Mouse (Mus musculus) kidney, embryonic 16.5 days (tissue): ENCODE measurements around the gene Selenov. TPM values are rescaled to one million over a fixed set of nuclear protein-coding genes. Genes with fewer than 3 reads are reported as not detected.

ENCODE experiments used
- ATAC-seq: fragments of 200-750 bp; cut with Nextera tagmentation; 2 replicates; pipeline ENCODE4 v1.8.0; 2017; ENCODE audit warnings: moderate TSS enrichment; ENCODE audit not compliant: low FRiP score, low TSS enrichment
- H3K27ac ChIP-seq: fragments of 300-500 bp; sonication (generic); 2 replicates; pipeline ENCODE4 v1.5.1; 2014; ENCODE audit warnings: low read length
- H3K27me3 ChIP-seq: fragments of 300-500 bp; sonication (generic); 2 replicates; pipeline ENCODE4 v1.6.1; 2014; ENCODE audit warnings: low read length, control low read depth, mixed read lengths; ENCODE audit not compliant: insufficient read depth
- H3K36me3 ChIP-seq: fragments of 300-500 bp; sonication (generic); 2 replicates; pipeline ENCODE4 v1.6.1; 2014; ENCODE audit warnings: low read length, control low read depth, mixed read lengths; ENCODE audit not compliant: insufficient read depth
- H3K4me1 ChIP-seq: fragments of 300-500 bp; sonication (generic); 2 replicates; pipeline ENCODE4 v1.6.1; 2014; ENCODE audit warnings: low read length, control low read depth, mixed read lengths; ENCODE audit not compliant: insufficient read depth
- H3K4me2 ChIP-seq: fragments of 300-500 bp; sonication (generic); replicated peaks from 2 replicates; pipeline ENCODE4 v1.6.1; 2014; ENCODE audit warnings: low read depth, low read length
- H3K4me3 ChIP-seq: fragments of 300-500 bp; sonication (generic); 2 replicates; pipeline ENCODE4 v1.5.1; 2014; ENCODE audit warnings: mild to moderate bottlenecking, low read length
- H3K9ac ChIP-seq: fragments of 300-500 bp; sonication (generic); replicated peaks from 2 replicates; pipeline ENCODE4 v1.6.1; 2014; ENCODE audit warnings: low read length
- H3K9me3 ChIP-seq: fragments of 300-500 bp; sonication (generic); 2 replicates; pipeline ENCODE4 v1.6.1; 2016; ENCODE audit warnings: low read length, control low read depth
- WGBS: fragments of 180-500 bp; shearing (Covaris S2); extraction: QIAGEN DNeasy Blood & Tissue Kit; methylation state at CpG from one replicate; pipeline ENCODE4 v1.1.7; 2014; 5-methylcytosine and 5-hydroxymethylcytosine counted together
- polyA plus RNA-seq: library from polyadenylated mRNA; unstranded; fragments of >200 nt; fragmentation: Nextera tagmentation; extraction: Ambion mirVana; gene quantifications from 2 replicates; pipeline ENCODE4 v1.2.1, GENCODE M21; 2015

The Selenov gene
- polyA plus RNA-seq, 1 experiment from 2014 or later, result 0.74 TPM

- H3K27me3 ChIP-seq, result peaks cover 67% of the 10 kb centered on the region
- peak overlapping the region; percentile 38 for H3K4me2 ChIP-seq
- H3K4me1 ChIP-seq, result peaks cover 21% of the 10 kb centered on the region
- no peak for ATAC-seq
- H3K4me3 ChIP-seq, result peak overlapping the region; percentile 3; the same call in 1 of the 2 replicates
- WGBS, result 15% methylated on average over 43 of the region's 43 CpGs
- no peaks in the 10 kb centered on the region for H3K9me3 ChIP-seq
- no peaks in the 10 kb centered on the region for H3K36me3 ChIP-seq
- no peak overlapping the region for H3K27ac ChIP-seq
- H3K9ac ChIP-seq, result peak overlapping the region; percentile 10; the same call in 1 of the 2 replicates
These were observed 8.0 kb upstream of the Selenov start for GRCm38 (mm10) chr7:28298837-28299625.

- H3K9me3 ChIP-seq, result no peaks in the 10 kb centered on the region
- H3K4me2 ChIP-seq, result peak overlapping the region; percentile 88
- ATAC-seq, result no peak
- H3K9ac ChIP-seq, result peak overlapping the region; percentile 67
- peaks cover 84% of the 10 kb centered on the region for H3K27me3 ChIP-seq
- 3% methylated on average over 63 of the region's 63 CpGs for WGBS
- peak overlapping the region; percentile 59 for H3K4me3 ChIP-seq
- no peak overlapping the region for H3K27ac ChIP-seq
- H3K4me1 ChIP-seq, result peaks cover 16% of the 10 kb centered on the region
- H3K36me3 ChIP-seq, result no peaks in the 10 kb centered on the region
These were observed 3.5 kb upstream of the Selenov start for GRCm38 (mm10) chr7:28294481-28294880.

GRCm38 (mm10) chr7:28290165-28290564, 821 bp downstream of the Selenov start:
- Histone ChIP-seq H3K27me3 (peaks cover 68% of the 10 kb centered on the region), H3K4me1 (peaks cover 11% of the 10 kb centered on the region), H3K4me3 (peak overlapping the region; percentile 39), H3K27ac (no peak overlapping the region), H3K9ac (peak overlapping the region; percentile 12; the same call in 1 of the 2 replicates), H3K4me2 (peak overlapping the region; percentile 56), H3K36me3 (no peaks in the 10 kb centered on the region), H3K9me3 (no peaks in the 10 kb centered on the region)
- ATAC-seq, result no peak
- WGBS, result under 1% methylated on average over 18 of the region's 18 CpGs

- Histone ChIP-seq H3K4me3 (no peak overlapping the region), H3K9ac (no peak overlapping the region), H3K9me3 (no peaks in the 10 kb centered on the region), H3K27me3 (no peaks in the 10 kb centered on the region), H3K36me3 (no peaks in the 10 kb centered on the region), H3K4me1 (peaks cover 8% of the 10 kb centered on the region; the same call in 1 of the 2 replicates), H3K27ac (no peak overlapping the region), H3K4me2 (no peak overlapping the region)
- 45% methylated on average over 7 of the region's 7 CpGs for WGBS
- peak; percentile 74; the same call in 1 of the 2 replicates for ATAC-seq
These were observed 10.4 kb downstream of the Selenov start for GRCm38 (mm10) chr7:28280630-28281029.

GRCm38 (mm10) chr7:28278279-28278652, 12.7 kb downstream of the Selenov start:
- no peaks in the 10 kb centered on the region for H3K9me3 ChIP-seq
- peaks cover 8% of the 10 kb centered on the region; the same call in 1 of the 2 replicates for H3K4me1 ChIP-seq
- no peaks in the 10 kb centered on the region for H3K27me3 ChIP-seq
- 82% methylated on average over 7 of the region's 7 CpGs for WGBS
- H3K36me3 ChIP-seq, result no peaks in the 10 kb centered on the region
- peak overlapping the region; percentile 59 for H3K4me3 ChIP-seq
- no peak overlapping the region for H3K27ac ChIP-seq
- ATAC-seq, result no peak
- H3K4me2 ChIP-seq, result peak overlapping the region; percentile 64
- H3K9ac ChIP-seq, result peak overlapping the region; percentile 81

- no peaks in the 10 kb centered on the region for H3K27me3 ChIP-seq
- peak within 1 kb of the TSS; percentile 64 for H3K4me2 ChIP-seq
- peak; percentile 78 for ATAC-seq
- H3K4me3 ChIP-seq, result peak within 1 kb of the TSS; percentile 59
- WGBS, result 2% methylated on average over 68 of the region's 68 CpGs
- H3K4me1 ChIP-seq, result peaks cover 8% of the 10 kb centered on the region; the same call in 1 of the 2 replicates
- H3K9me3 ChIP-seq, result no peaks in the 10 kb centered on the region
- H3K27ac ChIP-seq, result peak within 1 kb of the TSS; percentile 48; the same call in 1 of the 2 replicates
- peaks cover 3% of the 10 kb centered on the region; the same call in 1 of the 2 replicates for H3K36me3 ChIP-seq
- peak within 1 kb of the TSS; percentile 81 for H3K9ac ChIP-seq
These were observed 13.2 kb downstream of the Selenov start, which contains the start of gene Eid2b for GRCm38 (mm10) chr7:28277615-28278278. TSS of gene Eid2b (plus strand) at chr7:28277739.

- 58% methylated on average over 8 of the region's 8 CpGs for WGBS
These were observed 13.8 kb downstream of the Selenov start for GRCm38 (mm10) chr7:28277237-28277614.

GRCm38 (mm10) chr7:28271761-28272160, 19.2 kb downstream of the Selenov start:
- no peak overlapping the region for H3K4me2 ChIP-seq
- H3K36me3 ChIP-seq, result peaks cover 24% of the 10 kb centered on the region
- peaks cover 4% of the 10 kb centered on the region; the same call in 1 of the 2 replicates for H3K9me3 ChIP-seq
- no peak overlapping the region for H3K4me3 ChIP-seq
- ATAC-seq, result no peak
- no peak overlapping the region for H3K27ac ChIP-seq
- peaks cover 9% of the 10 kb centered on the region; the same call in 1 of the 2 replicates for H3K4me1 ChIP-seq
- no peaks in the 10 kb centered on the region for H3K27me3 ChIP-seq
- H3K9ac ChIP-seq, result no peak overlapping the region
- 73% methylated on average over 3 of the region's 3 CpGs for WGBS

More at GRCm38 (mm10) chr7:28277237-28277614, 13.8 kb downstream of the Selenov start:
- H3K4me1 ChIP-seq, result peaks cover 8% of the 10 kb centered on the region; the same call in 1 of the 2 replicates
- H3K27me3 ChIP-seq, result no peaks in the 10 kb centered on the region
- H3K27ac ChIP-seq, result no peak overlapping the region
- no peak overlapping the region for H3K9ac ChIP-seq
- H3K4me3 ChIP-seq, result no peak overlapping the region
- no peaks in the 10 kb centered on the region for H3K9me3 ChIP-seq
- no peak for ATAC-seq
- H3K4me2 ChIP-seq, result no peak overlapping the region
- peaks cover 4% of the 10 kb centered on the region; the same call in 1 of the 2 replicates for H3K36me3 ChIP-seq

GRCm38 (mm10) chr7:28269355-28269754, 21.6 kb downstream of the Selenov start:
- H3K27ac ChIP-seq, result no peak overlapping the region
- H3K4me2 ChIP-seq, result no peak overlapping the region
- H3K4me1 ChIP-seq, result peaks cover 9% of the 10 kb centered on the region; the same call in 1 of the 2 replicates
- H3K27me3 ChIP-seq, result no peaks in the 10 kb centered on the region
- no peak overlapping the region for H3K4me3 ChIP-seq
- ATAC-seq, result no peak
- peaks cover 24% of the 10 kb centered on the region for H3K36me3 ChIP-seq
- H3K9ac ChIP-seq, result no peak overlapping the region
- H3K9me3 ChIP-seq, result peaks cover 4% of the 10 kb centered on the region; the same call in 1 of the 2 replicates
- 91% methylated on average over 12 of the region's 12 CpGs for WGBS
